Mouse (Mus musculus) right cerebral cortex, adult 2 months (tissue): Measurements from ENCODE around the gene Hoxb3.

Experiments used
- DNase-seq, 2 experiments: peaks; one replicate each; pipeline ENCODE4 v3.0.0; 2021 to 2022; ENCODE audit warnings: low spot score in 2 of 2

Gene Hoxb3

GRCm38 (mm10) chr11:96352691-96353521 is 29.8 kb downstream of the Hoxb3 start:
- no peak for DNase-seq

- DNase-seq, result no peak
Observed at GRCm38 (mm10) chr11:96353522-96353841, 30.4 kb downstream of the Hoxb3 start.

- no peak for DNase-seq
Observed at GRCm38 (mm10) chr11:96353939-96354338, 30.8 kb downstream of the Hoxb3 start.

DNA sequence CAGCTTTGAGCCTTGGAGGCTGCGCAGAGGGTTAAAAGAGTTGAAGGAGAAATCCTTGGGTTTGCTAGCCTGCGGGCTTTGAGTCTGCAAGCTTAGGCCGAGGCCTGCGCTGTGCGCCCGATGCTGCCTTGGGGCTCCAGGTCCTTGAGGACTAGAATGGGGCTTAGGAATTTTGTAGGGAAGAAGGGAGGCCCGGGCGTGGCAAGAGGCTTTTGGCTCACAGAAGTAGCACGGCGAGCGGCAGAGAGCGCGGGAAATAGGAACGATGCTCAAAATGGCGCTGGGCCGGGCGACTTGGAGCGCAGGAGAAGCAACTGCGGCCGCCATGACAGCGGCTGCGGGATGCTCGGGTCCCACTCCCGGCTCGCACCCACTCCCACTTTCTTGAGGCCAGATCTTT is 31.2 kb downstream of the Hoxb3 start:
- DNase-seq, result no peak

DNA sequence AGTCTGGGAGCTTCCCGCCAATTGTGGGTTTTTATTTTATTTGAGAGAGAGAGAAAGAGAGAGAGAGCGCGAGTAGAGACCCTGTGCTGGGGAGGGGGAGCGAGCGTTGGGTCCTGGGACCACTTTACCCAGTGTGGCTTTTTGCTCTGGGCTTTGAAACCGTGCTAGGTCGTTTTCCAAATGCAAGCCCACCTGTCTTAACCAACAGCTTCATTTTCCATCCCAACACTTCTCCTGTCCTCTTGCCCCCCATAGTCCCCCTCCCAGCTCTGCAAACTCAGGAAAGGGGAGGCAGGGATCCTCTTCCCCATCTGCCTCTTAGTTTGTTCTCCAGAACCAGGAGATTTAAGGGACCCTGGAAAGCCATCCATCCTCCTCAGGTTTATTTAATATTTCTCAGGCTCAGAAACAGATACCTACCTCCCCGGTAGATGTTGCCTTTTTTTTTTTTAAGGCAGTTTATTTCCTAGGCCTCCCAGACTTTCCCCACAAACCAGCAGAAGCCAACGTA is 31.7 kb downstream of the Hoxb3 start:
- DNase-seq, result no peak

DNA sequence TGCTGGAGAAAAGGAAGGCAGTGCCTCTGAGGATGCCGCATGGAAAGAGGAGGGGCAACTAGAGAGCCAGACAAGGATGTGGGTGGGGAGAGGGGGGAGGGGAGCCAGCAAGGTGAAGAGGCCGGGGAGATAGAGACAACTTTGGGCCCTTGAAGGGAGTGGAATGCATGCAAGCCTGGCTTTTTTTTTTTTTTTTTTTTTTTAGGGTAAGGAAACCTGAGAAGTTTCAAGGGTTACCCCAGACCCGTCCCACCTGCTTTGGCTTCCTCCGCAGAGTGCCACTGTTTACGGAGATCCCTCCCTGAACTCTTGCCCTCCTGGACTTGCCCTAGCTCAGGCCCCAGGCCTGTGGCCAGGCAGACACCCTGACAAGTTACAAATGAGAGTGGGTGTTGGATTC is 40.7 kb downstream of the Hoxb3 start:
- DNase-seq, result no peak

GRCm38 (mm10) chr11:96365441-96366091 is 42.4 kb downstream of the Hoxb3 start, which contains the start of gene Hoxb1:
Gene Hoxb1, plus strand, starts transcription at chr11:96365752.
- DNase-seq, result no peak

- no peak for DNase-seq
Observed at GRCm38 (mm10) chr11:96366092-96367041, 43.2 kb downstream of the Hoxb3 start.

GRCm38 (mm10) chr11:96367141-96367540 is 44.0 kb downstream of the Hoxb3 start:
- DNase-seq, result no peak

GRCm38 (mm10) chr11:96368686-96369085 is 45.6 kb downstream of the Hoxb3 start:
- no peak for DNase-seq

DNA sequence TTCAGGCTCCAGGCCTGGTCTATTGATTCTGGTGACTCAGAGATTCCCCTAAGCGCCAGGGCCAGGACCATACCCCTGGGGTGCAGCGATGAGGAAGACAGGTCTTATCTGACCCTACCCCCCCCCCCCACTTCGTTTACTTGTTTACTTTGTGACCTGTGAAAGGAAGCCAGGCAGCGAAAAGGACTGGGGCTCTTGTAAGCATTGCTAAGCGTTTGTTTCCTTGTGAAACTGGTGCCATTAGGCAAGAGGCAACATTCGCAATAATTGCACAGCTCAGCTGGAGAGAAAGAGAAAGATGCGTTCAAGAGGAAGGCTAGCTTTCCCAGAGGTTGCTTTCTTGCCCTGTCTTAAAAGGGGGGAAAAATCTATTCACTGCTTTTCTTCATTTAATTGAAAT is 46.0 kb downstream of the Hoxb3 start:
- DNase-seq, result no peak

DNA sequence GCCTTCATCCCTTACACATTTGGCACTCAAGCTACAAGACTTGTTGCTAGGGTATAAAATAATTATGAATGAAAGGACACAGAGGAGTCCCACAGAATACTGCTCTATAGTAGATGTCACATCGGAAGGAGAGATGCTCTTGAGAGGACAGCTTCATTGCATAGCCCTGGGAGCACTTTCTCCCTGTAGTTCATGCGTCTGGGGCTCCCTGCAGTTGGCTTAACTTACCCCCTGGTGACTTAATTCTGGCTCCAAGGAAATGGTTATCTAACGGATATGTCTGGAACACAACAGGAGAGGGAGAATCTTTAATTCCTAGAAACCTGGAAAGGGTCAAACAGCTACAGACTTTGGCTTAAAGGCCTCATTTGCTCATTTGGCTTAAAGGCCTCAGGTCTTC is 48.6 kb downstream of the Hoxb3 start:
- DNase-seq, result no peak

DNA sequence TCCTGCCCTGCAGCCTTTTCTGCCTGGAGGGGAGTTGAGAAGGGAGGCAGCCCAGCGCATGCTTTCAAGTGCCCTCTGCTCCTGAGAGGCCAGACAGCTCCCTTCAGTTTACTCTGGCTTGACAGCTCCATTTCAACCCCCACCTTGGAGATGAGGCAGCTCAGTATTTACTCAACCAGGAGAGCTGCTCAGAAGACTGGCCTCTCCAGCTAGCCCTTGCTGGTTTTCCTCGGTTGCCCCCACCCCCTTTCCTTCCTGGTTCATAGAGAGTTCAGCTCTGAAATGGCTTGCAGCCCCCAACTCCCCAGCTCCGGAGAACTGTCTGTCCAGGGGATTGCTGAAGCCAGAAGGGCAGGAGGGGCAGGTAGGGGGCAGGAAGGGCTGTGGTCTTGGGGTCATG is 49.4 kb downstream of the Hoxb3 start:
- no peak for DNase-seq

DNA sequence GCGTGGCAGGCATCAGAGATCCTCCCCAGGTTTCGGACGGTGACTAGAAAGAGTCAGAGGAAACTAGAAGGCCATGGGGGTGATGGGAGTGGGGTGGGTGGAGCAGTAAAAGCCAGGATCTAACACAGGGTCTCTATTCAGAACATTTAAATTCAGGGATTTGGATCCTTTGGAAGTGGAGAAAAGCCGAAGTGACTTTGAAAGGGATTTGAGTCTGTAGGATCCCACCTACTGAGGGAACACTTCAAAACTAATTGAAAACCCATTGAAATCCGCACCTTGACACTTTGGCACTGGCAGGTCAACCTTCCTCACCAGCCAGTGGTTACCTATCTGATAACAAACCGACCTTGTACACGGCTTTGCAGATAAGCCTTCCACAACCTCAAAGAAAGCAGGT is 51.7 kb downstream of the Hoxb3 start:
- DNase-seq, result no peak

GRCm38 (mm10) chr11:96383381-96383780 is 60.3 kb downstream of the Hoxb3 start:
- DNase-seq, result no peak

DNA sequence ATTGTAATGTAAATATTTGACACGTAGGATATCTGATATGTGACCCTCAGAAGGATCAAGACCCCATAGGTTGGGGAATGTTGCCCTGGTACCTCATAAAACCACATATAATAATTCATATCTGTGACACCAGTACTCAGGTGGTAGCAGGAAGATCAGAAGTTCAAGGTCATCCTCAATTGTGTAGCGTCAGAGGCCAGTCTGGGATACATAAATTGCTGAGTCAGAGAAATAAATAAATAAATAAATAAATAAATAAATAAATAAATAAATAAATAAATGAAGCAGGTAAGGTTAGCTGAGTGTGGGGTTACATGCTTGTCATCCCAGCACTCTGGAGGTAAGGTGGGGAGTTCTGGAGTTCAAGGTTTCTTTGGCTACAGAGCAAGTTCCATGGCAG is 64.5 kb downstream of the Hoxb3 start:
- no peak for DNase-seq

DNA sequence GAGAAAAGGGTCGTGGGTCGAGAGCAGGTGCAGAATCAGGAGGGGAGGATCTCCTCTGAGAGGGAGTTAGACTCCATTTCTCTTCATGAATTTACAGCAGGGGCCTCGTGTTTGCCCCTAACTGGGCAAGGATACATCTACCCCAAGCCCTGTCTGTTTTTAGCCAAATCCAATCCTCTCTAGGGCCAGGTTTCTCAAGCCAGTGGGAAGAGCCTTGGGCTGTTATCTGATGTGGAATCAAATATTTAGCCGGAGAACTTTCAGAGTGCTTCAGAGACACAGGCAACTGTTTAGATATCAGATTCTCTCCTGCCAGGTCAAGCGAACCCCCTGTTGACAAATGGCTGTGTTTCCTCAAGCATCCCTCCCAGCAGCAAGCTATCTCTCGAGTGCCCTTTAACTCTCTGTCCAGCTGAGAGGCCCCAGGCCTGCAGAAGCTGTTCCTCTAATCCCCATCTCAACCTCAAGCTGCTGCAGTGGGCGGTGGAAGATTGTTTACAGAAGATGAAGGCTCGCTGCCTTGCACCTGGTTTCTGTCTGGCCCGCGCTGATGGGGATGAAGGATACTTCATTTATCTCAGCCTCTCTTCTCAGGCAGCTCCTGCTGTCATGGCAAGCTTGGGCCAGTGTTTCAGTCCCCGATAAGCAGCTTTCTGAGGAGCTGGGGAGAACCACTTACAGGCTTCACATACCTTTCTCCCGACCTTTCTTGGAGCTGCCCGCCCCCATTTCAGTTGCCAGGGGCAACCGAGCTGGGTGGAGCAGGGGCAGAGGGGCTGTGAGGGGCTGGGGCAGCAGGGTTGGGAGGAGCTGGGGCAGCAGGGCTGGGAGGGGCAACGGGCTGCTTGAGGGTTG is 73.9 kb downstream of the Hoxb3 start:
- DNase-seq, result no peak
